Comparison of ENCODE assay signal across 25 mouse cellular contexts in the genomic region with DNA sequence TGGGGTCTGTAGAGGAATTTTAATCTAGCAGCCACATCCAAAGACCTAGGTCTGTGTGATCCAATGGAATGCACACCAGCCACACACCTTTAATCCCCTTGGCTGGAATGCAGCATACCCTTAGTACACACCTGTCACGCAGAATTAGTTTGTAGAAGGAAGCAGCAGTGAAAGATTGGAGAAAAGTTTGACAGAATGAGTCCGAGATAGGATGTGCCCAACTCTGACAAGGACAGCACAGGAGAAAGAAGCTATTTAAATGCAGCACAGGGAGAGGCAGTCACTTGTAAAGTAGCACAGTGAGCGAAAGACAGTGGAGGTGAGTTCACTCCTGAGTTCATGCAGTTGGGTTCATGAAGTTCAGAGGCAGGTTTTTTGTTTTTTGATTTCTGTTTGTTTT. TPM values are rescaled to one million over a fixed set of nuclear protein-coding genes. Genes with fewer than 3 reads are reported as not detected.
DNase-seq lines count a peak whose midpoint lies in the region; ATAC-seq and TF ChIP-seq lines count a peak whose summit lies in the region.
"Had no signal": no experiment of that assay in that cellular context is flagged by ENCODE, and none has a peak within 500 bp of the region (broad histone marks: within the 10 kb centered on the region; RNA-seq: fewer than 3 reads in every experiment).

No protein-coding gene starts in this region.

- in situ Hi-C loops in ES-E14 (cut with MboI; ENCODE audit: low sequenced_read_pairs in 2 of 2, unreplicated experiment in 2 of 2), result no loop called here

- 97% methylated on average over 3 of the region's 3 CpGs for WGBS in kidney, adult 2 months
- WGBS in kidney, embryonic 15.5 days, result 96% methylated on average over 3 of the region's 3 CpGs

- H3K4me3 ChIP-seq in ES-Bruce4 (ENCODE audit: low read depth, low read length) (no peak overlapping the region), ES-E14 (ENCODE audit: insufficient read depth in 1 of 2, low read depth in 1 of 2, low read length in 2 of 2, poor library complexity in 1 of 2, severe bottlenecking in 1 of 2) (no peak overlapping the region)
- no peak overlapping the region for H3K4me3 ChIP-seq in kidney, adult 2 months (ENCODE audit: insufficient read depth, low read depth, low read length)
- no peak overlapping the region for H3K4me3 ChIP-seq in kidney, embryonic 15.5 days (replicated peaks)

- peaks cover 16% of the 10 kb centered on the region for H3K36me3 ChIP-seq in ES-Bruce4 (ENCODE audit: control insufficient read depth, insufficient read depth, low read length, poor library complexity, severe bottlenecking)
- H3K36me3 ChIP-seq in ES-E14 (ENCODE audit: control insufficient read depth, insufficient read depth, low read length, poor library complexity, severe bottlenecking), result peaks cover 24% of the 10 kb centered on the region
- H3K36me3 ChIP-seq in kidney, adult 2 months (ENCODE audit: control insufficient read depth, insufficient read depth, low read length), result no peaks in the 10 kb centered on the region; the same call in 1 of the 2 replicates
- H3K36me3 ChIP-seq in kidney, embryonic 15.5 days, result peaks cover 43% of the 10 kb centered on the region

- H3K4me1 ChIP-seq in ES-Bruce4 (ENCODE audit: control insufficient read depth, insufficient read depth, low read length) (peaks cover 1% of the 10 kb centered on the region), ES-E14 (ENCODE audit: control insufficient read depth in 2 of 2, insufficient read depth in 2 of 2, low read length in 2 of 2, poor library complexity in 1 of 2) (peaks cover 23 to 51% of the 10 kb centered on the region in 2 experiments)
- no peaks in the 10 kb centered on the region; the same call in 1 of the 2 replicates for H3K4me1 ChIP-seq in kidney, adult 2 months (ENCODE audit: control insufficient read depth, insufficient read depth, low read length)
- peaks cover 12% of the 10 kb centered on the region for H3K4me1 ChIP-seq in kidney, embryonic 15.5 days

- no peak for TF ChIP-seq CTCF in ES-Bruce4 (IDR thresholded peaks at IDR 0.05; ENCODE audit: low read depth, low read length)
- TF ChIP-seq CTCF in kidney, adult 2 months (conservative IDR thresholded peaks at IDR 0.05; ENCODE audit: insufficient read depth, insufficient read length, low read depth, low read length), result no peak

- no peaks in the 10 kb centered on the region for H3K27me3 ChIP-seq in ES-Bruce4 (ENCODE audit: control insufficient read depth, insufficient read depth, low read length, poor library complexity, severe bottlenecking)
- no peaks in the 10 kb centered on the region for H3K27me3 ChIP-seq in kidney, adult 2 months (replicated peaks; ENCODE audit: control insufficient read depth, insufficient read depth, low read length)
- H3K27me3 ChIP-seq in kidney, embryonic 15.5 days, result no peaks in the 10 kb centered on the region
- H3K27me3 ChIP-seq: CH12.LX, Patski had no signal

- TF ChIP-seq EP300 in ES-Bruce4 (IDR thresholded peaks at IDR 0.05; ENCODE audit: insufficient read depth, low read depth, low read length), result no peak

- peak overlapping the region; percentile 94 for H3K27ac ChIP-seq in ES-Bruce4 (ENCODE audit: insufficient read depth, low read length)
- peak overlapping the region; percentile 79; the same call in 1 of the 2 replicates for H3K27ac ChIP-seq in ES-E14 (ENCODE audit: insufficient read depth, low read depth, low read length, poor library complexity, severe bottlenecking)
- no peak overlapping the region for H3K27ac ChIP-seq in kidney, adult 2 months (ENCODE audit: insufficient read depth, low read depth, low read length)
- H3K27ac ChIP-seq in kidney, embryonic 15.5 days, result no peak overlapping the region

- H3K9me3 ChIP-seq in ES-Bruce4 (replicated peaks; ENCODE audit: control insufficient read depth, insufficient read depth, low read length, poor library complexity, severe bottlenecking) (no peaks in the 10 kb centered on the region), ES-E14 (ENCODE audit: control insufficient read depth, insufficient read depth, low read depth, low read length) (no peaks in the 10 kb centered on the region)
- peaks cover 5% of the 10 kb centered on the region; the same call in 1 of the 2 replicates for H3K9me3 ChIP-seq in kidney, embryonic 15.5 days (replicated peaks)
- H3K9me3 ChIP-seq: G1E had no signal

- no peak for TF ChIP-seq POLR2A in ES-Bruce4 (IDR thresholded peaks at IDR 0.05; ENCODE audit: insufficient read depth, low read length)
- no peak for TF ChIP-seq POLR2A in kidney, adult 2 months (IDR thresholded peaks at IDR 0.05; ENCODE audit: low read depth, low read length)

- no peak overlapping the region for H3K4me2 ChIP-seq in kidney, embryonic 15.5 days

- peak; percentile 77 for DNase-seq in heart, adult 11 months
- DNase-seq in heart, adult 8-10 months (ENCODE audit: low spot score), result no peak
- DNase-seq in ES-E14 (ENCODE audit: low read depth, low spot score), result no peak
- peak; percentile 51 for DNase-seq in R1 (ENCODE audit: low read depth, low spot score)
- no peak for DNase-seq in kidney, adult 2 months
- DNase-seq in retina, postnatal 1 day, result no peak
- DNase-seq: adrenal gland, adult 2 months; adrenal gland, adult 8-10 months; adrenal gland, postnatal 10 days; adrenal gland, postnatal 14 days; adrenal gland, postnatal 25 days; adrenal gland, postnatal 36 days; B cell, adult 2 months; cerebellum, adult 11 months; cerebellum, adult 11-12 months; cerebellum, adult 18-20 months; cerebellum, adult 2 months; cerebellum, adult 8-10 months had no signal

- no peak overlapping the region for H3K9ac ChIP-seq in ES-Bruce4 (ENCODE audit: low read depth, poor library complexity, severe bottlenecking)
- no peak overlapping the region for H3K9ac ChIP-seq in ES-E14 (ENCODE audit: insufficient read depth, low read depth, low read length, poor library complexity, severe bottlenecking)
- H3K9ac ChIP-seq in kidney, embryonic 15.5 days, result no peak overlapping the region

- no peak for ATAC-seq in kidney, embryonic 15.5 days (replicated peaks; ENCODE audit: low FRiP score)
- ATAC-seq: activated CD4-positive, CD25-positive, alpha-beta regulatory T cell, adult 4 months; CD4-positive, CD25-positive, alpha-beta regulatory T cell, adult 4 months; Patski had no signal

TF ChIP-seq in ES-E14, 5 proteins besides CTCF, POLR2A, EP300 and RAD21:
- TF ChIP-seq CHD2 (IDR thresholded peaks at IDR 0.05; ENCODE audit: low read depth, low read length) (no peak), HCFC1 (IDR thresholded peaks at IDR 0.05; ENCODE audit: borderline replicate concordance, insufficient read depth, low read length) (no peak), ZNF384 (IDR thresholded peaks at IDR 0.05; ENCODE audit: low read depth, low read length) (no peak), MAFK (IDR thresholded peaks at IDR 0.05; ENCODE audit: insufficient read depth, low read depth, low read length) (no peak), ZC3H11A (IDR thresholded peaks at IDR 0.05; ENCODE audit: borderline replicate concordance, low read depth, low read length) (no peak)

RNA-seq across cellular contexts. Expression of a gene that starts 11.2 kb away (rescaled TPM):
- total RNA-seq in heart, adult 8-10 months (2022), result 1 to 10 TPM in 2 of 4 experiments, under 1 TPM in 2; 0.40 to 1.1 (median 0.92) TPM
- 124 TPM in 2 replicates for polyA plus RNA-seq in ES-Bruce4 (2011; ENCODE audit: insufficient read depth, insufficient read length, low read depth, missing spikeins)
- 109 and 118 TPM in 2 replicates for total RNA-seq in ES-E14 (2012; rRNA removed)
- polyA plus RNA-seq in kidney, adult 2 months (2012; rRNA removed), result 73.0 and 75.5 TPM in 2 replicates
- 46.6 and 47.6 TPM in 2 replicates for polyA plus RNA-seq in kidney, embryonic 15.5 days (2015; fragmentation: Nextera tagmentation; extraction: Ambion mirVana)

Comparison
In these comparisons a context has a peak if more than half of its experiments do, and no peak if none do; other contexts are left out.
1. DNase-seq: peak in heart, adult 11 months (single experiment) and R1 (single experiment); none in heart, adult 8-10 months (single experiment), ES-E14 (single experiment), kidney, adult 2 months (single experiment) and retina, postnatal 1 day (single experiment).
2. H3K27ac ChIP-seq: peak in ES-Bruce4 (single experiment) and ES-E14 (single experiment); none in kidney, adult 2 months (single experiment) and kidney, embryonic 15.5 days (single experiment).